Mouse (Mus musculus) forebrain, embryonic 16.5 days (tissue): ENCODE data around the gene Adcy6. TPM values are rescaled to one million over a fixed set of nuclear protein-coding genes. Genes with fewer than 3 reads are reported as not detected.

Experiments
- ATAC-seq: fragments of 200-750 bp; cut with Nextera tagmentation; 2 replicates; pipeline ENCODE4 v1.8.0; 2017; ENCODE audit warnings: mild to moderate bottlenecking, moderate library complexity
- H3K27ac ChIP-seq: fragments of 300-500 bp; sonication (generic); 2 replicates; pipeline ENCODE4 v1.5.1; 2014; ENCODE audit warnings: low read length, control low read depth
- H3K27me3 ChIP-seq: fragments of 300-500 bp; sonication (generic); replicated peaks from 2 replicates; pipeline ENCODE4 v1.6.1; 2014; ENCODE audit warnings: low read length; ENCODE audit not compliant: control insufficient read depth, insufficient read depth
- H3K36me3 ChIP-seq: fragments of 300-500 bp; sonication (generic); 2 replicates; pipeline ENCODE4 v1.6.1; 2014; ENCODE audit not compliant: control insufficient read depth, insufficient read depth
- H3K4me1 ChIP-seq: fragments of 300-500 bp; sonication (generic); replicated peaks from 2 replicates; pipeline ENCODE4 v1.6.1; 2014; ENCODE audit warnings: low read length; ENCODE audit not compliant: control insufficient read depth, insufficient read depth
- H3K4me2 ChIP-seq: fragments of 300-500 bp; sonication (generic); 2 replicates; pipeline ENCODE4 v1.6.1; 2014; ENCODE audit warnings: mild to moderate bottlenecking, low read length, control low read depth
- H3K4me3 ChIP-seq: fragments of 300-500 bp; sonication (generic); replicated peaks from 2 replicates; pipeline ENCODE4 v1.5.1; 2014; ENCODE audit warnings: mild to moderate bottlenecking, low read length, control low read depth
- H3K9ac ChIP-seq: fragments of 300-500 bp; sonication (generic); replicated peaks from 2 replicates; pipeline ENCODE4 v1.6.1; 2014; ENCODE audit warnings: low read depth, low read length, control low read depth
- H3K9me3 ChIP-seq: fragments of 300-500 bp; sonication (generic); 2 replicates; pipeline ENCODE4 v1.6.1; 2016; ENCODE audit warnings: low read length; ENCODE audit not compliant: control insufficient read depth
- WGBS: fragments of 180-500 bp; shearing (Covaris S2); extraction: QIAGEN DNeasy Blood & Tissue Kit; methylation state at CpG from one replicate; pipeline ENCODE4 v1.1.7; 2014; 5-methylcytosine and 5-hydroxymethylcytosine counted together
- polyA plus RNA-seq: library from polyadenylated mRNA; unstranded; fragments of >200 nt; fragmentation: Nextera tagmentation; extraction: Ambion mirVana; gene quantifications from 2 replicates; pipeline ENCODE4 v1.2.1, GENCODE M21; 2015

Gene Adcy6
- polyA plus RNA-seq, 1 experiment from 2014 or later, result 16.1 TPM

DNA sequence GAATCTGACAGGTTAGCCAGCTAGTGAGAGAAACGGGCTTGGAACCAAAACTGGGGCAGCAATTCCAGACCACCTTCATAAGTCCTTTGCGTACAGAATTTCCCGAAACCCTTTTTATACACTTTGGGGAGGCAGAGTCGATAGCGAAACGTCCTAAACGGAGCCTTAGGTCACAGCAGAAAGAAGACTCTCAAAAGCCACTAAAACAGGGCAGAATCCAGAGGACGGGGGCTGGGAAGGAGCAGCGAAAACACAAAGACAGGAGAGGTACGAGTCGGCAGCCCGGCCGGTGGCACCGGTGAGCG, 43.0 kb downstream of the Adcy6 start:
- under 1% methylated on average over 15 of the region's 15 CpGs for WGBS
- peak overlapping the region; percentile 80 for H3K9ac ChIP-seq
- no peaks in the 10 kb centered on the region for H3K9me3 ChIP-seq
- H3K27me3 ChIP-seq, result no peaks in the 10 kb centered on the region
- peak overlapping the region; percentile 86 for H3K4me3 ChIP-seq
- H3K36me3 ChIP-seq, result peaks cover 4% of the 10 kb centered on the region
- H3K4me2 ChIP-seq, result peak overlapping the region; percentile 79
- peak overlapping the region; percentile 87 for H3K27ac ChIP-seq
- no peak for ATAC-seq
- H3K4me1 ChIP-seq, result peaks cover 27% of the 10 kb centered on the region

DNA sequence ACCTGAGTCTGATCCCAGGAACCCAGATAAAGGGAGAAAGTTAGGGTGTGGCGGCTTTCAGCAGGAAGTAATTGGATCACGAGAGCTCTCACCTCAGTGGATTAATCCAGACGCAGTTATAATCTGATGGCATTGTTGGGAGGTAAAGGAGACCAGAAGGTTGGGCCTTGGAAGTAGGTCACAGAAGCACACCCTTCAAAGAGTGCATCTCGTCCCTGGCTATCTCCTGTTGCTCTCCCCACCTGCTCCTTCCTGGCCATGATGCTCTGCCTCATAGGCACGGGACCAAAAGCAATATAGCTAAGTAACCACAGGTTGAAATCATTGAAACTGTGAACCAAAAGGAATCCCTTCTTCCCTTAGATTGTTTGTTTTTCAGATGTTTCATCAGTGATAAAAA, 52.7 kb downstream of the Adcy6 start:
- Histone ChIP-seq H3K27me3 (no peaks in the 10 kb centered on the region), H3K4me2 (no peak overlapping the region), H3K9ac (no peak overlapping the region), H3K4me1 (no peaks in the 10 kb centered on the region), H3K9me3 (no peaks in the 10 kb centered on the region), H3K27ac (no peak overlapping the region), H3K4me3 (no peak overlapping the region), H3K36me3 (peaks cover 6% of the 10 kb centered on the region; the same call in 1 of the 2 replicates)
- no peak for ATAC-seq
- 95% methylated on average over 5 of the region's 5 CpGs for WGBS

DNA sequence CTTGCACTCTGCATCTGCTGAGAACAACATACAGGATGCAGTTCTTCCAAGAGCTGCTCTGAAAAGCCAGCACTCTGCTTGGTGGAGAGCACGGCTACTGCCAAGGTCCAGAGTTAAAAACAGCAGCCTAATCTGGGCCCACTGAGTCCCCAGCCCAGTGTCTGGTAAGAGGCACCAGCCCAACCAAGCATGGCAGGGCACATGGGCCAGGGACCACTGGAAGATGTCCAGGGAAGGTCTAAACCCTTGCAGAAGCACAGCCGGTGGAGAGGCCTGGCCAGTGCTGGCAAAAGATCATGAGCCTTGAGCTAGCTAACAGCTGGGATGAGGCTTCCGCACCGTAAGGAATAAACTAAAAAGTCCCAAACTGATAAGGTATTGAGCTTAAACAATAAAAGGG, 54.0 kb downstream of the Adcy6 start:
- H3K4me3 ChIP-seq, result no peak overlapping the region
- no peak overlapping the region for H3K4me2 ChIP-seq
- no peak overlapping the region for H3K27ac ChIP-seq
- H3K9me3 ChIP-seq, result no peaks in the 10 kb centered on the region
- no peak for ATAC-seq
- no peaks in the 10 kb centered on the region for H3K4me1 ChIP-seq
- no peaks in the 10 kb centered on the region for H3K27me3 ChIP-seq
- H3K36me3 ChIP-seq, result peaks cover 13% of the 10 kb centered on the region
- no peak overlapping the region for H3K9ac ChIP-seq
- WGBS, result 92% methylated on average over 4 of the region's 4 CpGs

DNA sequence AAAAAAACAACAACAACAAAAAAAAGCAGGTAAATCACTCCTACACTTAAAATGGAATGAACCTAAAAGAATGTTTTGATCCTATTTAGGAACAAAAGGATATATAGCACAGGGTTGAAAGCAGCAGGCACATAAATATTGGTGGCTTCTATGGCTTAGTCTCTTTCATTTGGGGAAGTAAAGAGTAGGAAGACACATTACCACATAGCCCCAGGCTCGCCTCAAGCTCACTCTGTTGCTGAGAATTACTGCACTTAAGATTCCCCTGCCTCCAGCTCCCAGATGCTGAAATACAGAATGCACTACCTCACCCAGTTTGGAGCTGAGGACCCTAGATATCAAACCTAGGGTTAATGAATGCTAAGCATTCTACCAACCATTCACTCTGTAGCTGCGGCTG, 57.1 kb downstream of the Adcy6 start:
- Histone ChIP-seq H3K27me3 (no peaks in the 10 kb centered on the region), H3K4me2 (no peak overlapping the region), H3K4me1 (no peaks in the 10 kb centered on the region), H3K36me3 (peaks cover 18% of the 10 kb centered on the region), H3K4me3 (no peak overlapping the region), H3K9me3 (no peaks in the 10 kb centered on the region), H3K9ac (no peak overlapping the region), H3K27ac (no peak overlapping the region)
- WGBS, result 98% methylated on average over 2 of the region's 2 CpGs
- ATAC-seq, result no peak

DNA sequence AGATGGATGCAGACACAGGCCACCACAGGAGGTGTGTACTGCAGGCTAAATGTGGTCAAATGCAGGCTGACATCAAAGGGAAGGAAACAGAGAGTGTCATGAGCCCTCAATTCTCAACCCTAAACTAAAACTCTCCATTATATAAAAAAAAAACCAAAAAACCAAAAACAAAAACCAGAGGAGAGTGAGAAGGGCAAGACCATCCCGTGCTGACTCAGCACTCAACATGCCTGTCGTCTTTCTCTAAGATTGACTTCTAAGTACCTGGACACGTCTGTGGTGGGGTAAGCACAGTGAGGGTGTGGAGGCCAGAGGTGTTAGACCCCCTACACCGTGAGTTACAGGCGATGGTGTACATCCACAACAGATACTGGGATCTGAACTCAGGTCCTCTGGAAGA, 63.0 kb downstream of the Adcy6 start:
- ATAC-seq, result no peak
- H3K4me2 ChIP-seq, result no peak overlapping the region
- no peaks in the 10 kb centered on the region for H3K9me3 ChIP-seq
- H3K4me3 ChIP-seq, result no peak overlapping the region
- no peaks in the 10 kb centered on the region for H3K27me3 ChIP-seq
- WGBS, result 94% methylated on average over 5 of the region's 5 CpGs
- H3K4me1 ChIP-seq, result no peaks in the 10 kb centered on the region
- H3K27ac ChIP-seq, result no peak overlapping the region
- H3K9ac ChIP-seq, result no peak overlapping the region
- peaks cover 30% of the 10 kb centered on the region for H3K36me3 ChIP-seq

DNA sequence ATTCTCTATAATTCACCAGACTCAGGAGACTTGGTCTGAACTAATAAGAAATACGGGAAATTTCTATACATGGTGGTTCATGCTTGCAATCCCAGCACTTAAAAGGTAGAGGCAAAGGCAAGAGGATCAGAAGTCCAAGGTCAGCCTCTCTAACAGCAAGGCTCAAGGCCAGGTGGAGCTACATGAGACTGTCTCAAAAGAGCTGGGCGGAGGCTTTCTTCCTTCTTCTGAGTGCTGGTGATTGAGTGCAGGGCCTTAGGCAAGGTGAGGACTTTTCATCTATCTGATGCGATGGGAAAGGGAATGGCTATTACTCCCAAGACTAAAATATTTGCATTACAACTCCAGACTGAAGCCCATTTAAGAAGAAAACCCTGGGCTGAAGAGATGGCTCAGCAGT, 64.7 kb downstream of the Adcy6 start:
- no peaks in the 10 kb centered on the region for H3K9me3 ChIP-seq
- 91% methylated on average over 3 of the region's 3 CpGs for WGBS

DNA sequence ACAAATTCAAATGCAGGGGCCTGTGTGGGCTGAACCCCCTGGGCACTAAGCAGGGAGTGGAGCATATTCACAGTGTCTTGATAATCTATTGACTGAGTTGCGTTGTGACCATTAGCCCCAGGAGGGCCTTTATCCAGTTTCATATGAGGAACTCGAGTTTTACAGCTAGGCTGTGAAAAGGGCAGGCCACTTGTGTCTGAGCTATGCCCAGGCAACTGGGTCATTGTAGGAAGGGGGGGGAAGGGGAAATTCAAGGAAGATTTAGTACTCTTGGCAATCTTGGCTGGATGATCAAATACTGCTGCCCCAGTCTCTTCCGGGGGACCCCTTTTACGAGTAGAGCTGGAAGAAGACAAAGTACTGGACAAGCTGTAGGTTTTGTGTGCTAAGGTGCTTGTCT, 66.5 kb downstream of the Adcy6 start:
- WGBS, result 80% methylated on average over 4 of the region's 4 CpGs
- peaks cover 24% of the 10 kb centered on the region for H3K36me3 ChIP-seq
- H3K27ac ChIP-seq, result no peak overlapping the region
- no peaks in the 10 kb centered on the region for H3K9me3 ChIP-seq
- no peak overlapping the region for H3K4me2 ChIP-seq
- H3K9ac ChIP-seq, result no peak overlapping the region
- no peaks in the 10 kb centered on the region for H3K27me3 ChIP-seq
- no peaks in the 10 kb centered on the region for H3K4me1 ChIP-seq
- no peak overlapping the region for H3K4me3 ChIP-seq
- ATAC-seq, result no peak

More for the DNA sequence above, 64.7 kb downstream of the Adcy6 start:
- Histone ChIP-seq H3K27ac (no peak overlapping the region), H3K9ac (no peak overlapping the region), H3K4me1 (no peaks in the 10 kb centered on the region), H3K4me3 (no peak overlapping the region), H3K27me3 (no peaks in the 10 kb centered on the region), H3K36me3 (peaks cover 29% of the 10 kb centered on the region), H3K4me2 (no peak overlapping the region)
- ATAC-seq, result no peak

DNA sequence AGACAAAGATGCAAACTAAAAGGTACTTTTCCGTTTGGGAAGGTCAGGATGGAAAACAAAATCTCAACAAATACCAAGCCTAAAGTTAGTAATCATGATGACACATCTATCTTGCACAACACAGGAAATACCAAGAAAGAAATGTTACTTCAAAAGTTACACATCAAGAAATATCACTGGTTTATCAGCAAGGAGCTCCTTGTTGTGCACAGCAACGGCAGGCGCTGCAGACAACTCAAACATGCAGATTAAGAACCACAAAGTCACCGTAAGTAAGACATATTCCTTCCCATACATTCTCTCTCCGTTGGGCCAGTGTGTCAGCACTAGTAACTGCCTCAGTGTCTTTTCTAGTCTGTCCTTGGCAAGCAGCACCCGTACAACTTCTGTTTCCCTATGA, 68.8 kb downstream of the Adcy6 start:
- Histone ChIP-seq H3K4me3 (no peak overlapping the region), H3K9me3 (no peaks in the 10 kb centered on the region), H3K4me2 (no peak overlapping the region), H3K4me1 (no peaks in the 10 kb centered on the region), H3K27ac (no peak overlapping the region), H3K27me3 (no peaks in the 10 kb centered on the region), H3K36me3 (peaks cover 18% of the 10 kb centered on the region), H3K9ac (no peak overlapping the region)
- ATAC-seq, result no peak
- 90% methylated on average over 6 of the region's 6 CpGs for whole genome bisulfite sequencing

Other genes with a start within 250 kb of the Adcy6 start
- gene Olfr283, start 229.1 kb downstream of the Adcy6 start, polyA plus RNA-seq, result not detected in 2 replicates
- gene Olfr282, start 178.9 kb downstream of the Adcy6 start, polyA plus RNA-seq, result not detected in 2 replicates
- gene Olfr281, start 157.5 kb downstream of the Adcy6 start, polyA plus RNA-seq, result not detected in 2 replicates
- gene OR5BS1P, start 140.2 kb downstream of the Adcy6 start, polyA plus RNA-seq, result not detected in 2 replicates
- gene Lalba, start 127.4 kb downstream of the Adcy6 start, polyA plus RNA-seq, result not detected in 2 replicates
- not detected in 2 replicates for gene Olfr279, start 117.7 kb downstream of the Adcy6 start, polyA plus RNA-seq
- gene Kansl2, start 75.8 kb downstream of the Adcy6 start, polyA plus RNA-seq, result 130 and 141 TPM in 2 replicates
- 74.5 and 78.4 TPM in 2 replicates for gene Ccnt1, start 39.2 kb downstream of the Adcy6 start, polyA plus RNA-seq
- 0.56 TPM in 1 of 2 replicates, not detected in the other for gene 4930415O20Rik, start 39.1 kb downstream of the Adcy6 start, polyA plus RNA-seq
- 138 and 168 TPM in 2 replicates for gene Cacnb3, start 20.8 kb upstream of the Adcy6 start, polyA plus RNA-seq
- gene Ddx23, start 52.8 kb upstream of the Adcy6 start, polyA plus RNA-seq, result 17.6 and 25.5 TPM in 2 replicates
- 15.5 and 16.4 TPM in 2 replicates for gene Rnd1, start 67.4 kb upstream of the Adcy6 start, polyA plus RNA-seq
- 2.9 and 4.2 TPM in 2 replicates for gene Ccdc65, start 98.1 kb upstream of the Adcy6 start, polyA plus RNA-seq
- 3.7 and 5.7 TPM in 2 replicates for gene Fkbp11, start 118.1 kb upstream of the Adcy6 start, polyA plus RNA-seq
- 82.6 and 99.9 TPM in 2 replicates for gene Arf3, start 153.1 kb upstream of the Adcy6 start, polyA plus RNA-seq
- not detected in 2 replicates for gene Wnt10b, start 168.1 kb upstream of the Adcy6 start, polyA plus RNA-seq
- 0.10 and 0.42 TPM in 2 replicates for gene Wnt1, start 179.8 kb upstream of the Adcy6 start, polyA plus RNA-seq
- gene Ddn, start 199.4 kb upstream of the Adcy6 start, polyA plus RNA-seq, result 0.46 and 0.58 TPM in 2 replicates
- 79.5 and 89.2 TPM in 2 replicates for gene Prkag1, start 221.4 kb upstream of the Adcy6 start, polyA plus RNA-seq